Mouse (Mus musculus): ENCODE measurements around the gene Esrrg. TPM values are rescaled to one million over a fixed set of nuclear protein-coding genes. Genes with fewer than 3 reads are reported as not detected.

Esrrg gene
- polyA plus RNA-seq, 1 experiment = not detected

GRCm38 (mm10) chr1:187759536-187759935, 150.9 kb downstream of the Esrrg start:
- Histone ChIP-seq H3K4me3 (ENCODE audit: insufficient read depth, poor library complexity, severe bottlenecking) (no peak overlapping the region), H3K36me3 (ENCODE audit: control insufficient read depth, insufficient read depth) (no peaks in the 10 kb centered on the region), H3K79me3 (ENCODE audit: low read depth) (no peaks in the 10 kb centered on the region), H3ac (ENCODE audit: control insufficient read depth, insufficient read length, low read depth) (no peak overlapping the region), H3K79me2 (ENCODE audit: control insufficient read depth, insufficient read depth) (no peaks in the 10 kb centered on the region), H3K27me3 (ENCODE audit: control insufficient read depth, insufficient read depth, insufficient read length) (no peaks in the 10 kb centered on the region)
- TF ChIP-seq MYOD1 (IDR thresholded peaks at IDR 0.05; ENCODE audit: control insufficient read depth, insufficient read length, low read depth) = no peak
- no peak for TF ChIP-seq CTCF (IDR thresholded peaks at IDR 0.05; ENCODE audit: control insufficient read depth, insufficient read depth, insufficient read length)
- TF ChIP-seq MAX (IDR thresholded peaks at IDR 0.05) = no peak
- TF ChIP-seq CEBPB (IDR thresholded peaks at IDR 0.05; ENCODE audit: low read depth) = no peak
- TF ChIP-seq USF1 (IDR thresholded peaks at IDR 0.05; ENCODE audit: low read depth) = no peak
- TF ChIP-seq MYOG (IDR thresholded peaks at IDR 0.05; ENCODE audit: control insufficient read depth, extremely low read depth, insufficient read length) = no peak
- TF ChIP-seq FOSL1 (IDR thresholded peaks at IDR 0.05; ENCODE audit: insufficient read depth, low read length, poor library complexity, severe bottlenecking) = no peak

DNA sequence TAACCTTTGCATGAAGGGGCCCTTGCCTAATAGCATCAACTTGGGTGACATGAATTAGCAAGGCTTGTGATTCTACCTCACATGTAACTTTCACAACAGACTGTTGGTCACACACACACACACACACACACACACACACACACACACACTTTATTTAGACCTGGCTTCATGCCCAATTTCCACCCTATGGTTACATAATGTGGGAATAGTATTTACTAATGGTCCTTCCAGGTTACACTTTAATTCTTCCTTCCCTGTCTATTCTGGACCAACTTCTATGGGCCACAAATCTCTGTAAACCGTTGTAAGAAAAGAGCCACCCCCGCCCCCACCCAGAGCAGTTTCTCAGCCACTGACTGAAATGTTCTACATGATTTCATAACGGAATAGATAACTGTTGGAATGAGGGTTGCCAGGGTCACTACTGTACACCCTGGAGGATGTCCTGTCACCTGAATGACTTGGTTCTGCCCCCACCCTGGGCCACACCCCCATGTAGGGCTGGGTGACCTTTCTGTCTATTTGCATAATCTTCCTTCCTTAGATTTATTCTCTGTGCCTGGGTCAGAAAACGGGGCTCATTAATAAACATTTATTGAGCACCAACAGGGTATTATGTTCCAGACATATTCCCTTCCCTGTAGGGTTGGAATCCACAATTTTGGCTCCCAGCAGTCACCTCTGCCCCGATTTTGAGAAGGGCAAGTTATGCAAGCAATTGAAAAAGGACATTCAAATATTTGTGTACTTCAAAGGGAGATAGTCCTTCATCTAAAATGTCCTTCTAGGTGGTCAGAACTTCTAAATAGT, 154.3 kb downstream of the Esrrg start:
- Histone ChIP-seq H3ac (ENCODE audit: control insufficient read depth, insufficient read length, low read depth) (no peak overlapping the region), H3K79me2 (ENCODE audit: control insufficient read depth, insufficient read depth) (no peaks in the 10 kb centered on the region), H3K4me3 (ENCODE audit: insufficient read depth, poor library complexity, severe bottlenecking) (no peak overlapping the region), H3K79me3 (ENCODE audit: low read depth) (no peaks in the 10 kb centered on the region), H3K36me3 (ENCODE audit: control insufficient read depth, insufficient read depth) (no peaks in the 10 kb centered on the region), H3K27me3 (ENCODE audit: control insufficient read depth, insufficient read depth, insufficient read length) (no peaks in the 10 kb centered on the region)
- no peak for TF ChIP-seq MYOG (IDR thresholded peaks at IDR 0.05; ENCODE audit: control insufficient read depth, extremely low read depth, insufficient read length)
- no peak for TF ChIP-seq MYOD1 (IDR thresholded peaks at IDR 0.05; ENCODE audit: control insufficient read depth, insufficient read length, low read depth)
- TF ChIP-seq CEBPB (IDR thresholded peaks at IDR 0.05; ENCODE audit: low read depth) = no peak

DNA sequence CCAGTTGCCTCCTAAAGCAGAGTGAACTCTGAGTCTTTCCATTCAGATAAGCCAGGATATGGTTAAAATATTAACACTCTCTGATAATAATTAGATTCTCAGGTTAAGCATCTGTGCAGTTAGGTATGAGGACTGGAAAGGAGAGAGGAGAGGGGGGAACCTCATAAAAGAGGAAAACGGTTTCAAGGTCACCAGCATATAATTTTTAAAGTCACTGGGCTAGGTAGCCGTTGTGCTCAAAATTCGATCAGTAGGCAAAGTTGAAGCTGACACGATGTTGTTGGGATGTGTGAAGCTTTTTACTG, 154.8 kb downstream of the Esrrg start:
- Histone ChIP-seq H3K79me3 (ENCODE audit: low read depth) (no peaks in the 10 kb centered on the region), H3ac (ENCODE audit: control insufficient read depth, insufficient read length, low read depth) (no peak overlapping the region), H3K27me3 (ENCODE audit: control insufficient read depth, insufficient read depth, insufficient read length) (no peaks in the 10 kb centered on the region), H3K79me2 (ENCODE audit: control insufficient read depth, insufficient read depth) (no peaks in the 10 kb centered on the region), H3K36me3 (ENCODE audit: control insufficient read depth, insufficient read depth) (no peaks in the 10 kb centered on the region), H3K4me3 (ENCODE audit: insufficient read depth, poor library complexity, severe bottlenecking) (no peak overlapping the region)
- TF ChIP-seq FOSL1 (IDR thresholded peaks at IDR 0.05; ENCODE audit: insufficient read depth, low read length, poor library complexity, severe bottlenecking) = no peak
- TF ChIP-seq MYOD1 (IDR thresholded peaks at IDR 0.05; ENCODE audit: control insufficient read depth, insufficient read length, low read depth) = no peak
- TF ChIP-seq MAX (IDR thresholded peaks at IDR 0.05) = no peak
- no peak for TF ChIP-seq USF1 (IDR thresholded peaks at IDR 0.05; ENCODE audit: low read depth)
- no peak for TF ChIP-seq CTCF (IDR thresholded peaks at IDR 0.05; ENCODE audit: control insufficient read depth, insufficient read depth, insufficient read length)
- TF ChIP-seq CEBPB (IDR thresholded peaks at IDR 0.05; ENCODE audit: low read depth) = no peak
- no peak for TF ChIP-seq MYOG (IDR thresholded peaks at IDR 0.05; ENCODE audit: control insufficient read depth, extremely low read depth, insufficient read length)

DNA sequence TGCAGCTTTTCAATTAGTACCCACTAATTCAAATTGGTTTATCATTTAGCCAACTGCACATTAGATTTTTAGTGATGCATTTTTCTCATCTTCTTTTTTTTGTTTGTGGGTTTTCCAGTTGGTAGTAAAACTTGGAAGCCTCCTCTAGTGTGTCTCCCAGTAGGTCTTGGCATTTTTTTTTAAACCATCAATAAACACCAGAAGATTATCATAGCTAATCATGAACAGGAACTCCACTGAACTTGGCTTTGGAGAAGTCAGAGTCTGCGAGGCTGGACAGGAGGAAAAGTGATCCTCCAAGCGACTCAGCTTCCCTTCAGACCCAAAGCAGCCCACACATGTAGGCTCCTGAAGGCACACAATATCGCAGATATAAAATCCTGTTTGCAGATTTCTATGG, 155.2 kb downstream of the Esrrg start:
- no peak for TF ChIP-seq CEBPB (IDR thresholded peaks at IDR 0.05; ENCODE audit: low read depth)
- TF ChIP-seq MYOG (IDR thresholded peaks at IDR 0.05; ENCODE audit: control insufficient read depth, extremely low read depth, insufficient read length) = no peak
- no peak for TF ChIP-seq MAX (IDR thresholded peaks at IDR 0.05)
- no peak for TF ChIP-seq USF1 (IDR thresholded peaks at IDR 0.05; ENCODE audit: low read depth)
- TF ChIP-seq MYOD1 (IDR thresholded peaks at IDR 0.05; ENCODE audit: control insufficient read depth, insufficient read length, low read depth) = no peak
- TF ChIP-seq CTCF (IDR thresholded peaks at IDR 0.05; ENCODE audit: control insufficient read depth, insufficient read depth, insufficient read length) = no peak
- no peak for TF ChIP-seq FOSL1 (IDR thresholded peaks at IDR 0.05; ENCODE audit: insufficient read depth, low read length, poor library complexity, severe bottlenecking)
- H3ac ChIP-seq (ENCODE audit: control insufficient read depth, insufficient read length, low read depth) = no peak overlapping the region
- no peaks in the 10 kb centered on the region for H3K79me2 ChIP-seq (ENCODE audit: control insufficient read depth, insufficient read depth)
- H3K36me3 ChIP-seq (ENCODE audit: control insufficient read depth, insufficient read depth) = no peaks in the 10 kb centered on the region
- no peaks in the 10 kb centered on the region for H3K27me3 ChIP-seq (ENCODE audit: control insufficient read depth, insufficient read depth, insufficient read length)
- H3K4me3 ChIP-seq (ENCODE audit: insufficient read depth, poor library complexity, severe bottlenecking) = no peak overlapping the region
- no peaks in the 10 kb centered on the region for H3K79me3 ChIP-seq (ENCODE audit: low read depth)

DNA sequence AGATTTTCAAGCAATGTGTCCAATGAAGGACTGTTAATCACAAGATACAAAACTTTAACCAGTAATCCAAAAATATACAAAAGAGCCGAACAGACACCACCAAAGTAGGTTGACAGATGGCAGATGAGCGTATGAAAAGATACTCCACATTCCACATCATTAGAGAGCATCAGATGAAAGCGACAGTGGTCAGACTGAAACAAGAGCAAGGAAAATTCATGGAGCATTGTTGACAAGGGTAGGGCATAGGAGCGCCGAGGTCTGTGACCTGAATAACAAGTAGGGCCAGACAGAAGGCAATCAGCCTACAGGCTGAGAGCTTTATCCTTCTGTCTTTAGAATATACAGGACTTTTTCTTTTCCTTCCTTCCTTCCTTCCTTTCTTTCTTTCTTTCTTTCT, 157.0 kb downstream of the Esrrg start:
- Histone ChIP-seq H3K27me3 (ENCODE audit: control insufficient read depth, insufficient read depth, insufficient read length) (no peaks in the 10 kb centered on the region), H3K79me2 (ENCODE audit: control insufficient read depth, insufficient read depth) (no peaks in the 10 kb centered on the region), H3K36me3 (ENCODE audit: control insufficient read depth, insufficient read depth) (no peaks in the 10 kb centered on the region), H3ac (ENCODE audit: control insufficient read depth, insufficient read length, low read depth) (no peak overlapping the region), H3K4me3 (ENCODE audit: insufficient read depth, poor library complexity, severe bottlenecking) (no peak overlapping the region), H3K79me3 (ENCODE audit: low read depth) (no peaks in the 10 kb centered on the region)
- no peak for TF ChIP-seq MAX (IDR thresholded peaks at IDR 0.05)
- TF ChIP-seq MYOD1 (IDR thresholded peaks at IDR 0.05; ENCODE audit: control insufficient read depth, insufficient read length, low read depth) = no peak
- TF ChIP-seq CEBPB (IDR thresholded peaks at IDR 0.05; ENCODE audit: low read depth) = no peak
- TF ChIP-seq MYOG (IDR thresholded peaks at IDR 0.05; ENCODE audit: control insufficient read depth, extremely low read depth, insufficient read length) = no peak
- TF ChIP-seq CTCF (IDR thresholded peaks at IDR 0.05; ENCODE audit: control insufficient read depth, insufficient read depth, insufficient read length) = no peak
- no peak for TF ChIP-seq FOSL1 (IDR thresholded peaks at IDR 0.05; ENCODE audit: insufficient read depth, low read length, poor library complexity, severe bottlenecking)
- TF ChIP-seq USF1 (IDR thresholded peaks at IDR 0.05; ENCODE audit: low read depth) = no peak

DNA sequence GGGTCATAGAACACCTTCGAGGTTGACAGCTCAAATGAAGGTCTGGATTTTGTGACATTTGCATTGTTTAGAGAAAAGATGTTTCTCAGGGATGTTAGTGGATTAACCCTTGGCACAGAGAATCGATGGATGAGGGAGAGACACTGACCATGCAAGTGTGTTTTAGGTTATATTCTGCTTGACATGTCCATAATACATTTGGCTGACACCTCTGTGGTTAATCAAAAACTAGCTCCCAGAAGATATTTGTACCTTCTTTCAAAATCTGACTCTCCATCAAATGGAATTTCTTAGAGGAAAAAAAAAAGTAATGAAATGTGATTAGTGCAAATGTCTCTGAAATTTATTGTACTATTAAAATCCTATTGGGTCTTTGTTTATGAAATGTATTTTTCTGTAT, 158.8 kb downstream of the Esrrg start:
- Histone ChIP-seq H3K4me3 (ENCODE audit: insufficient read depth, poor library complexity, severe bottlenecking) (no peak overlapping the region), H3K36me3 (ENCODE audit: control insufficient read depth, insufficient read depth) (no peaks in the 10 kb centered on the region), H3ac (ENCODE audit: control insufficient read depth, insufficient read length, low read depth) (no peak overlapping the region), H3K27me3 (ENCODE audit: control insufficient read depth, insufficient read depth, insufficient read length) (no peaks in the 10 kb centered on the region), H3K79me2 (ENCODE audit: control insufficient read depth, insufficient read depth) (no peaks in the 10 kb centered on the region), H3K79me3 (ENCODE audit: low read depth) (no peaks in the 10 kb centered on the region)
- TF ChIP-seq MYOD1 (IDR thresholded peaks at IDR 0.05; ENCODE audit: control insufficient read depth, insufficient read length, low read depth) (no peak), CEBPB (IDR thresholded peaks at IDR 0.05; ENCODE audit: low read depth) (no peak), FOSL1 (IDR thresholded peaks at IDR 0.05; ENCODE audit: insufficient read depth, low read length, poor library complexity, severe bottlenecking) (no peak), USF1 (IDR thresholded peaks at IDR 0.05; ENCODE audit: low read depth) (no peak), MAX (IDR thresholded peaks at IDR 0.05) (no peak), MYOG (IDR thresholded peaks at IDR 0.05; ENCODE audit: control insufficient read depth, extremely low read depth, insufficient read length) (no peak), CTCF (IDR thresholded peaks at IDR 0.05; ENCODE audit: control insufficient read depth, insufficient read depth, insufficient read length) (no peak)

Data from C2C12 (cell line).